Mouse (Mus musculus): ENCODE measurements around the gene Shank3.

Gene Shank3

DNA sequence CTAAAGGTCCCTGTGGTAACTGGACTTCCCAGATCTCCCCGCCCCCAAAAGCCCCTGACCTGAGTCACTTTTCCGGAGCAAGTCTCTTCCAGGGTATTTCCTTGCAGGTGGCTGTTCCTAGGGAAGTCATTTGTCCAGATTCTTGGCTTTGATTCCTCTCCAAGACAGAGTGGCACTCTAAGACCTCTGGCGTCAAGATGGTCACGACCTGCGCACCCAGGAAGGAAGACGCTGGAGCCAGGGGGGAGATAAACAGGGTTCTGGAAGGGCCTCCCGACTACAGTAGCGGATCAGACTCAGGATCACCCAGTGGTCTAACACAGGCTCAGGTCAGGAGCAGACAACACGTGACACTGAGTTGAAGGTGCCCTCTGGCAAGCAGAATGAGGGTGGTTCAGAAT lies 22.3 kb upstream of the Shank3 start, which contains the start of gene Arsa:
Gene Arsa (minus strand): TSS at position 335 of the 401 bp plus-strand sequence.
- DNase-seq (ENCODE audit: low spot score in 2 of 2): no peak

- peak in 1 of 2 experiments; percentile 12 for DNase-seq (ENCODE audit: low spot score in 2 of 2)
Measured at GRCm38 (mm10) chr15:89477806-89478205, 21.6 kb upstream of the Shank3 start.

GRCm38 (mm10) chr15:89478622-89479021 lies 20.8 kb upstream of the Shank3 start:
- no peak for DNase-seq (ENCODE audit: low spot score in 2 of 2)

DNA sequence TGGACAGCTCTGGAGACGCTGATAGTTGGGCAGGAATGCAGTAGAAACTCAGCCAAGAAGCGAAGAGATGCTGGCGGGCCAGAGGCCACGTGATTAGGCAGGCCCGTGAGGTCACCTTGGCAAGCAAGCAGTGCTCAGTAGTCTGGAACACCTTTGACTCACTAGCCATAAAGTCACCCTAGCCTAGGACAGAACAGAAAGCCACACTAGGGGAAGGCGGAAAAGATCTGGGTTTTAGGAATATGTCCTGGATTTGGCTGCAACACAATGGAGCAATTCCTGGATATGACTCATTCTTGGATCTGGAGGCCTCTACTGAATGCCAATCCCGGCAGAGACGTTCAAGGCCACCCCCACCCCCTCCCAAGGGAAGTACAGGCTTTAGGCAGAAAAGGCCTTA lies 18.8 kb upstream of the Shank3 start:
- peak in 1 of 2 experiments; percentile 5 for DNase-seq (ENCODE audit: low spot score in 2 of 2)

GRCm38 (mm10) chr15:89488182-89488581 lies 11.2 kb upstream of the Shank3 start:
- DNase-seq (ENCODE audit: low spot score in 2 of 2): no peak

DNA sequence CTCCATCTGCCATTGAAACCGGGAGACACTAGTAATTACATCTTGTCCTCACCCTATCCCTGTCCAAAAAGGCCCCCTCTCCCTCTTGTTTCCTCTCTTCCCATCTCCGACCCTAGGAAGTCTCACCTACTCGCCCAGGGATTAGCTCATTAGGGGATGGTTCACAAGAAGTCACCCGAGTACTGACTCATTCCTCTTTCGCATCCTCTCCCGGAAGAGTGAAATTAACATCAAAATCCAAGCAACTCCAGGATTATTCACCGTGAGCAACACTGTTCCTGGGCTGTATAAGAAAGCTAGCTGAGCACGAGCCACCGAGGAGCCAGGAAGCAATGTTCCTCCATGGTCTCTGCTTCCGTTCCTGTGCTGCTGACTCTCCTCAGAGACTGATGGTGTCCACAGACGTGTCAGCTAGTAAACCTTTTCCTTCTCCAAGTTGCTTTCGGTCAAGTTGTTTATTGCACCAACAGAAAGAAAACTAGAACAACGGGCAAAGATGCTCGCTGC lies 10.8 kb upstream of the Shank3 start:
- no peak for DNase-seq (ENCODE audit: low spot score in 2 of 2)

- no peak for DNase-seq (ENCODE audit: low spot score in 2 of 2)
Measured at GRCm38 (mm10) chr15:89494970-89495369, 4.5 kb upstream of the Shank3 start.

DNA sequence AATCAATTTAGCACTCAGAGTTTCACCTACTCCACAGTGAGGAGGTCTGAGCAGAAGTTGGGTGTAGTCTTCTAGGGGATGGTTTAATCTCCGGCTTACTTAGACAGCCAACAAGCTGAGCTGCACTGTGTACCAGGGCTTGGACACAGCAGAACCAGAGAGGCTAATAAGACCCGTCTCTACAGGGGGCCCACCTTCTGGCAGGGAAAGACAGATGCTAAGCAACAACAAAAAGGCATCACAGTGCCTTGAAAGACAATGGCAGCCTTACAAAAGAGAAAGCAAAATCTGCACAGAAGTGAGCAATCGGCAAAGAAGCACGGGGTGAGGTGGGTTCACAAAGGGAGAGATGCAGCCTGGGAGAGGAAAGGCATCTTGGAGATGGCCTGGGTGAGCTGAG lies 3.3 kb upstream of the Shank3 start:
- no peak for DNase-seq (ENCODE audit: low spot score in 2 of 2)

GRCm38 (mm10) chr15:89496841-89497240 lies 2.6 kb upstream of the Shank3 start:
- no peak for DNase-seq (ENCODE audit: low spot score in 2 of 2)

DNA sequence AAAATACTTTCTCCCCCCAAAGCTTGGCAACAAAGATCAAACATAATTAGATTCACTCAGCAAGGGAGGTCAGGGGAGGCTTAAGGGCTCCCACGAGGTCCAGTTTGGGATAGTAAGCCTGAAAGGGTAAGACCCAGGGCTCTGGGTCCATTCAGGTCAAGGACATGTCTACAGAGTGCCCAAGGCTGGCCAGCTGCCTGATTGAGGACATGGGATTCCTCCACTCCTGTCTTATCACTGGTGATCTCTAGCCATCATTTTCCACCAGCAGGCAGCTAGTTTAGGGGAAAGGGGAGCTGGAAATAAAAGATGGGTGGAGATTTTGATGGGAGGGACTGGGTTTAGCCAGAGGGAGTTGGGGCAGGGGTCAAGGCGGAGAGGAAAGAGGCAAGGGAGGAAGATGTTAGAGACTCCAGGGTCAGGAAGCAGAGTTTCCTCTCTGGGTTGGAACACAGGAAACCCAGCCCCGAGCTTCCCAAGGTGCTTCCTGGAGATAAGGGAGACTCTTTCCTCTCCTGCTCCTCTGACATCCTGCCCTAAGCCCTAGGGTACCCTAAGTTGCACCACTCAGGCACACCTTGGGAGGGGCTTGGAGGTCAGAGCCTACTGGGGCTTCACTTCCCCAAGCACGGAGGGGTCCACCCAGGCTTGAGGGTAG lies 1.9 kb upstream of the Shank3 start:
- DNase-seq (ENCODE audit: low spot score in 2 of 2): no peak

DNA sequence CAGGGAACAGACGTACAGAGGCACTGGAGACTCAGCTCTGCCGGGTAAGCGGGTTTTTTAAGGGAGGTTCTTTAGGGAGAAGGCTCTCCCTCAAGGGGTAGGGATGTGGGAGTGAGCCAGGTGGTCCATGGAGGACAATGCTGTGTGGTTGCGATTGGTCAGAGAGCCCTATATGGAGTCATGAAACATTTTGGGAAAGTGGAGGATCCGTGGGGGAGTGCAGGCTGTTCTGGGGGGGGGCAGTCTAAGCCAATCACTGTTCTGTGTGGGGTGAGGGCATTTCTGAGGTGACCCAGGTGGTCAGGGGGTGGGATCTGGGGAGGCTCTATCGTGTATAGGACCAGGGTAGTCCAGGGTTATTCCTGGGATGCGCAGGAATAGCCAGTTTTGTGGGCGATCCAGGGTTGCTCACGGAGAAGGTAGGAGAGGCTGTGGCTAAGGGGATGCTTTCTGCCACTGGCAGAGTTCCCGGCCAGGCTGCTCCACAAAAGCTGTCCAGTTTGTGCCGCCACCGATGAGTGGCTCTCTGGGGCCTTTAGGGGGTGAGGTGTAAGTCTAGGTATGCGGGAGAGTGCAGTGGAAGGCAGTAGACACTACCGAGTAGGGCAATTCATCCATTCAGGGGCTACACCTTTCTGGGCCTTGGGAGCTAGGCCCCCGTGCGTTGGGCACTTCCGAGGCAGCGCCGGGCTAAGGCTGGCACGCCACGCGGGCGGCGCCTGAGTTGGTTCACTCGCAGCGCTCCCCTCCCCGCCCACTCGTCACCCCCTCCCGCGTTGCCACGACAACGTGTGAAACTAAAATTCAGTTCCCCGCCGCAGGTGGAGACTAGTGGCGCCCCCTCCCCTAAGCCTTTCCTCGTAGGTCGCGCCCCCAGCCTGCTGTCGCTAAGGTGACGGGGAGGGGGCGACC lies 1.1 kb upstream of the Shank3 start:
- peak; percentile 63 to 72 for DNase-seq (ENCODE audit: low spot score in 2 of 2)

- DNase-seq (ENCODE audit: low spot score in 2 of 2): peak; percentile 39 to 46
Measured at GRCm38 (mm10) chr15:89499784-89500220, 379 bp downstream of the Shank3 start.

DNA sequence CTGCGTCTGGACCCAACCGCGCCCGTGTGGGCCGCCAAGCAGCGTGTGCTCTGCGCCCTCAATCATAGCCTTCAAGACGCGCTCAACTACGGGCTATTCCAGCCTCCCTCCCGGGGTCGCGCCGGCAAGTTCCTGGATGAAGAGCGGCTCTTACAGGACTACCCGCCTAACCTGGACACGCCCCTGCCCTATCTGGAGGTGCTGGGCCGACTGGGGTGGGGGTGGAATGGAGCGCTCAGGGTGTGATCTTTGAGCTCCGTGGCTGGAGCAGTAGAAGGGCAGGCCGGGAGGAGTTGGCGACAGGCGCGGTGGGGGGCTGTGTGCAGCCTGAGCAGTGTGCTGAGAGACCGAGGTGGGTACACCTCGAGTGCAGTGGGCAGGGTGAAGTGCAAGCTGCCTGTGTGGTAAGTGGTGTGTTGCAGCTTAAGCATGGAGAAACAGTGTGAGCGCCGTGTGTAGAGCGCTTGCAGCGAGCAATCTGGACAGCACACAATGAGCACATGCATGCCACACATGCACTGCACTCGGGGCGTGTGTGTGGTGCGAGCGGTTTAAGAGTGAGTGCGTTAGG lies 883 bp downstream of the Shank3 start:
- no peak for DNase-seq (ENCODE audit: low spot score in 2 of 2)

GRCm38 (mm10) chr15:89501321-89501720 lies 1.9 kb downstream of the Shank3 start:
- no peak for DNase-seq (ENCODE audit: low spot score in 2 of 2)

- no peak for DNase-seq (ENCODE audit: low spot score in 2 of 2)
Measured at GRCm38 (mm10) chr15:89504838-89505237, 5.4 kb downstream of the Shank3 start.

GRCm38 (mm10) chr15:89507751-89508150 lies 8.3 kb downstream of the Shank3 start:
- DNase-seq (ENCODE audit: low spot score in 2 of 2): no peak

DNA sequence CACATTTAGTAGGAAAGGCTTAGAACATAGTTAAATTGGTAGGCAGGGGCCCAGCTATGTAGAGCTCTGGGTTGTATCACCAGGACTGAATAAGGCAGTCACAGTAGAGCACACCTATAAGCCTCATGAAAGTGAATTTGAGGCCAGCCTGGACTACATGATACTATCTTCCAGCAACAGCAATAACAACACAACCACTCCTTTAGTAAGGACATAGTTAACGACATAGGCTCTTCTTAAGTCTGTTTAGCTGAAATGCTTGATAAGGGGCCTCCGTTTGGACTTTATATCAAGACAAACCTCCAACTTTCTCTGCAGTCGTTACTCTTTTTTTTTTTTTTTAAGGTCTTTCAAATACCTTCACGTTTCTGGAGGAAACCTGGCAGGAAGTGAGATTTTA lies 13.3 kb downstream of the Shank3 start:
- no peak for DNase-seq (ENCODE audit: low spot score in 2 of 2)

GRCm38 (mm10) chr15:89521951-89522350 lies 22.5 kb downstream of the Shank3 start:
- DNase-seq (ENCODE audit: low spot score in 2 of 2): no peak

DNA sequence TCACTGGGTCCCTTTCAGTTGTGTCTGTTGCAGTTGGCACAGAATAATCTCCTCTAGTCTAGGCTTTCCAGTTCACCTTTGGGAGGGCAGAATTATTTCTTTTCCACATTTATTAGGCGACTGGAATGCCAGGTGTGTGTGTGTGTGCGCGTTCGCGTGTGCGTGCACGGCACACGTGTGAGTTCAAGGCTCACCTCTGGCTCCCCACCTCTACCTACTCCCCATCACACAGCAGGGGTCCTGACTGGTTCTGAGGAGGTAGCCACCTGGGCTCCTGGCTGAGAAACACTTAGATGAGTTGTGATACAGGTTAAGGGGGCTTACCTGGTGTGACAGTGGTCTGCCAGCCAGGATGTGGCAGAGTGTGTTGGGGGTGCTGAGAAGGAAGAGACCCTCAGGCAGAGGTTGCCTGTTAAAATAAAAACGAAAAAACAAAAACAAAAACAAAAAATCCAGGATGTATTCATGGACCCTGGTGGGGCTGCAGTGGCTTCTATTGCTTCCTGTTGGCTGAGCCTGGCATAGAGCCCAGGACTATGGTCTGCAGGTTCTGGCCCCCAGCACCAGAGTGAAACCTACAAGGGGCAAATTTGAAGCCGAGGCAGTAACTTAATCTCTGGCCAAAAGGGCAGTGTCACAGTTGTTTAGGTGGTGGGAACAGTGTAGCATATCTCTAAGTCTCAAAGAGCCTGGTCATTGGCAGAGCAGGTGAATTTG lies 23.3 kb downstream of the Shank3 start:
- no peak for DNase-seq (ENCODE audit: low spot score in 2 of 2)

GRCm38 (mm10) chr15:89523283-89523832 lies 23.9 kb downstream of the Shank3 start:
- DNase-seq (ENCODE audit: low spot score in 2 of 2): no peak

GRCm38 (mm10) chr15:89524001-89524571 lies 24.7 kb downstream of the Shank3 start:
- DNase-seq (ENCODE audit: low spot score in 2 of 2): no peak
